Mouse (Mus musculus) stomach, postnatal 0 days (tissue): ENCODE data around the gene Tnr. TPM values are rescaled to one million over a fixed set of nuclear protein-coding genes. Genes with fewer than 3 reads are reported as not detected.

Experiments
- ATAC-seq: fragments of 200-750 bp; cut with Nextera tagmentation; 2 replicates; pipeline ENCODE4 v1.8.0; 2017; ENCODE audit not compliant: low FRiP score, low TSS enrichment
- DNase-seq: peaks from one replicate; pipeline ENCODE4 v3.0.0-alpha.2; 2016; ENCODE audit warnings: low spot score
- H3K27ac ChIP-seq: fragments of 300-500 bp; sonication (generic); replicated peaks from 2 replicates; pipeline ENCODE4 v1.5.1; 2014; ENCODE audit warnings: mild to moderate bottlenecking, control low read depth
- H3K27me3 ChIP-seq: fragments of 300-500 bp; sonication (generic); 2 replicates; pipeline ENCODE4 v1.6.1; 2014; ENCODE audit warnings: low read length; ENCODE audit not compliant: control insufficient read depth, insufficient read depth
- H3K36me3 ChIP-seq: fragments of 300-500 bp; sonication (generic); 2 replicates; pipeline ENCODE4 v1.6.1; 2014; ENCODE audit warnings: low read length, mixed read lengths; ENCODE audit not compliant: control insufficient read depth, insufficient read depth
- H3K4me1 ChIP-seq: fragments of 300-500 bp; sonication (generic); replicated peaks from 2 replicates; pipeline ENCODE4 v1.6.1; 2014; ENCODE audit warnings: antibody characterized with exemption; ENCODE audit not compliant: control insufficient read depth, insufficient read depth
- H3K4me2 ChIP-seq: fragments of 300-500 bp; sonication (generic); replicated peaks from 2 replicates; pipeline ENCODE4 v1.6.1; 2014; ENCODE audit warnings: low read depth, mild to moderate bottlenecking, control low read depth, moderate library complexity
- H3K4me3 ChIP-seq: fragments of 300-500 bp; sonication (generic); 2 replicates; pipeline ENCODE4 v1.5.1; 2014; ENCODE audit warnings: low read depth, low read length, control low read depth
- H3K9ac ChIP-seq: fragments of 300-500 bp; sonication (generic); 2 replicates; pipeline ENCODE4 v1.6.1; 2014; ENCODE audit warnings: mild to moderate bottlenecking, low read length, control low read depth, mixed read lengths
- H3K9me3 ChIP-seq: fragments of 300-500 bp; sonication (generic); 2 replicates; pipeline ENCODE4 v1.6.1; 2016; ENCODE audit warnings: low read length; ENCODE audit not compliant: control insufficient read depth
- CTCF ChIP-seq: IDR thresholded peaks from 2 replicates; pipeline ENCODE4 v1.5.1; 2016; ENCODE audit warnings: antibody characterized with exemption, low read depth, mild to moderate bottlenecking, moderate library complexity
- EP300 ChIP-seq: optimal IDR thresholded peaks from 2 replicates; pipeline ENCODE3; 2016; ENCODE audit warnings: antibody characterized with exemption
- WGBS: fragments of 180-500 bp; shearing (Covaris S2); extraction: QIAGEN DNeasy Blood & Tissue Kit; methylation state at CpG from one replicate; pipeline ENCODE4 v1.1.7; 2014; 5-methylcytosine and 5-hydroxymethylcytosine counted together
- polyA plus RNA-seq: library from polyadenylated mRNA; unstranded; fragments of >200 nt; fragmentation: Nextera tagmentation; extraction: Ambion mirVana; gene quantifications from 2 replicates; pipeline ENCODE4 v1.2.1, GENCODE M21; 2015

Tnr gene
- polyA plus RNA-seq, 1 experiment from 2014 or later: 0.10 TPM

DNA sequence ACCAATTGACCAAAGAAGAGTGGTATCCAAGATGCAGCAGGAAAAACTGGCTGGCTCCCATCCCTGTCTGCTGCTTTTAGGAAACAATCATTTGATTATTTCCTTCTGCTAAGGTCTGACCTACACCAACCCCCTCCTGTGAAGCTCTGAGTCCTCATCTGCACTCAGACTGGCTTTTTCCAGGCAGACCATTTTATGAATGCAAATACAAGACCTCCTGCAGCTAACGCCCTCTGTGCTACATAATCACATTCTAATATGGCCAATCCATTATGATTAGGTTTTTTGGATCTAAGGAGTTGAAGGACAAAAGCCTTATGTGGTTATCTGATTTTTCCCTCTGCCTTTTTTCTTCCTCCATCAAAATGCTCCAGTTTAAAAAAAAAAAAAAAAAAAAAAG lies 342.1 kb downstream of the Tnr start:
- TF ChIP-seq CTCF: no peak
- TF ChIP-seq EP300: no peak
- Histone ChIP-seq H3K36me3 (no peaks in the 10 kb centered on the region), H3K4me2 (no peak overlapping the region), H3K27me3 (no peaks in the 10 kb centered on the region), H3K4me1 (no peaks in the 10 kb centered on the region), H3K27ac (no peak overlapping the region), H3K4me3 (no peak overlapping the region), H3K9ac (no peak overlapping the region), H3K9me3 (no peaks in the 10 kb centered on the region)
- 62% methylated on average over 1 of the region's 1 CpGs for WGBS
- no peak for ATAC-seq
- no peak for DNase-seq

DNA sequence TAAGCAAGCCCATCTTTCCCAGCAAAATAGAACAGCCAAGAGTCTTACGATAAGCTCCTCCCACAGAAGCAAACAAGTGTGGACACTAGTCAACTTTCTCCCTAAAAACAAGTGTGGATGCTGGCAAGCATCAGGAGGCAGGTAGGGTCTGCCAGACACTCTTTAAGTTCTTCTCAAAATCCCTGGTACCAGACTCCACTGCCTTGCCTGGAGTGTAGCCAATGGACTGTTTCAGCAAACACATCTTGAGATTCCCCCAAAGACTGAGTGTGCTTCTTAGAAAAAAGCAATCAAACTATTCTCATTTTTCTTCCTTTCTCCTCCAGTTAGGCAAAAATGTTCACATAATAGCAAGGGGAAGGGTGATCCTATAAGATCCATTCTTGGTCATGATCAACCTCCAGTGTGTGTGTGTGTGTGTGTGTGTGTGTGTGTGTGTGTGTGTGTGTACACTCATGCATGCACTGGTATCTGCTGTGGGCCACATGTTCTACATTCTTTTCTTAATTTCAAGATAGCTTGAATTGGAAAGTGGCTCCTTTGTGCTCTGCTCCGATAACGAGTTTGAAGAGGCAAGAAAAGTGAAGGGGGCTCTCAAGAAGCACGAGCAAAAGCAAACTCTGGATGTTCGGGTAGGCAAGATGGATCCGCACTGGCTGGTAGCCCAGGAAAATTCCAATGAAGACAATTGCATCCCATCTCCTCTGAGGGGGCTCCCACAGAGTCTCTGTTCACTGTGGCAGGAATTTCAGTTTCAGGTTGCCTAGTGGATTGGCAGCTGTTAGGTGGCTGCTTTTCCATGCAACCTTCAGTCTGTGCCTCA lies 346.3 kb downstream of the Tnr start:
- TF ChIP-seq EP300 (no peak), CTCF (no peak)
- DNase-seq (no peak), ATAC-seq (no peak)
- WGBS: 80% methylated on average over 6 of the region's 6 CpGs
- no peak overlapping the region for H3K4me3 ChIP-seq
- no peak overlapping the region for H3K9ac ChIP-seq
- H3K4me2 ChIP-seq: no peak overlapping the region
- no peaks in the 10 kb centered on the region for H3K9me3 ChIP-seq
- H3K36me3 ChIP-seq: no peaks in the 10 kb centered on the region
- no peak overlapping the region for H3K27ac ChIP-seq
- no peaks in the 10 kb centered on the region for H3K27me3 ChIP-seq
- H3K4me1 ChIP-seq: no peaks in the 10 kb centered on the region

DNA sequence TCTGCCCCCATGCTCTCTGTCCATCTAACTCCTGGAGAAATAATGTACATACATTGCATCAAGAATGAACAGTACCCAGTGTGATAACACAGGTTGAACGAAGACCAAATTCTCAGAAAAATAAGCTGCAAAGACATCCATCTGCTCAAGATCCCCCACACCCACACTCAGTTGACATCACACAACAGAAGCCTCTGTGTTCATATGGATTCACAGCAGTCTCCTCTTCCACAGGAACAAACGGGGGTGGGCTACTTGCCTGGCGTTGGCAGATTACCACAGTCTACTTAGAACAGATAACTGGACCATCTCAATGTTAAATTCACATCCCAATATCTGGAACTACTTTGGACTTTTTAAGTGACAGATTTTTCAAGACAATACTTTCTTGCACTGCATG lies 349.3 kb downstream of the Tnr start:
- no peaks in the 10 kb centered on the region for H3K9me3 ChIP-seq
- H3K4me1 ChIP-seq: no peaks in the 10 kb centered on the region
- ATAC-seq (no peak), DNase-seq (no peak)
- TF ChIP-seq CTCF (no peak), EP300 (no peak)
- no peaks in the 10 kb centered on the region for H3K27me3 ChIP-seq
- WGBS: 80% methylated on average over 3 of the region's 3 CpGs
- H3K9ac ChIP-seq: no peak overlapping the region
- no peaks in the 10 kb centered on the region for H3K36me3 ChIP-seq
- no peak overlapping the region for H3K4me2 ChIP-seq
- no peak overlapping the region for H3K27ac ChIP-seq
- H3K4me3 ChIP-seq: no peak overlapping the region

DNA sequence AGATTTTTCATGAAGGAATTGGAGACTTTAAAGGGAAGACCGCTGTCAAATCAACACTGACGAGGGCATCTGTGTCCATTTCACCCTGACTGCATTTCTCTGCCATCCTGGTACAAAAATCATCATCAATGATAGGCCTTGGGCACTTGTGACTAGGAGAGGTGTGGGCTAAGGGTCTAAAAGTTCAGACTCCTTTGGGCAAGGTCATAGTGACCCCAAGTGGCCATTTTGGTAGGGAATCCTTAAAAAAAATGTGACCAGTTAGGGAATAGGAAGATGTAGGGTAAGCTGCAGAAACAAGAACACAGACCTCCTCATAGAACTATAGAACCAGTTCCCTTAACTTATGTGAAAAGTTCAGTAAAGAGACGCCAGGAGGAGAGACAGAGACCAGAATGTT lies 355.1 kb downstream of the Tnr start:
- ATAC-seq: no peak
- DNase-seq: no peak
- no peak overlapping the region for H3K4me2 ChIP-seq
- H3K9ac ChIP-seq: no peak overlapping the region
- 64% methylated on average over 3 of the region's 3 CpGs for WGBS
- no peaks in the 10 kb centered on the region for H3K36me3 ChIP-seq
- no peak overlapping the region for H3K27ac ChIP-seq
- no peaks in the 10 kb centered on the region for H3K27me3 ChIP-seq
- no peaks in the 10 kb centered on the region for H3K4me1 ChIP-seq
- no peak overlapping the region for H3K4me3 ChIP-seq
- no peaks in the 10 kb centered on the region for H3K9me3 ChIP-seq
- TF ChIP-seq CTCF (peak; percentile 41; the same call in 1 of the 2 replicates), EP300 (no peak)

DNA sequence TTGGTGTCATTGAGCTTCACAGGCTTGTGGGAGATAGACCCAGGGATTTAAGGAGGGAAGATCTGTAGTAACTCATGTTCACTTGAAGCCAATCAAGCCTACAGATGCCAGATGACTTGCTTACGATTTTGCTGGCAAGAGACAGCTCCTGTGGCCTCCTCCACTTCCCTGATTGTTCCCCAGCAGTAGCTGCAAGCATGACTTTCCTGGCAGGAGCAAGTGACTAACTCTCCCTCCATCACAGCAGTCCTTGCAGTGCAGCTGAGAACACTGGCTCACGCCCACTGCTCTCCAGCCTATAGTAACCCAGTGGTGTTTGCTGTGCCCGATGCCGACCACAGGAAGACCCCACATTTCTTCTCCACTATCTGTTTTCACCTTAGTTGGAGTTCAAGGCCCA lies 356.3 kb downstream of the Tnr start:
- H3K4me1 ChIP-seq: no peaks in the 10 kb centered on the region
- no peak overlapping the region for H3K4me2 ChIP-seq
- H3K4me3 ChIP-seq: no peak overlapping the region
- 73% methylated on average over 4 of the region's 4 CpGs for WGBS
- H3K27me3 ChIP-seq: no peaks in the 10 kb centered on the region
- H3K9me3 ChIP-seq: no peaks in the 10 kb centered on the region
- ATAC-seq (no peak), DNase-seq (no peak)
- no peak for TF ChIP-seq EP300
- no peak for TF ChIP-seq CTCF
- H3K27ac ChIP-seq: no peak overlapping the region
- H3K9ac ChIP-seq: no peak overlapping the region
- no peaks in the 10 kb centered on the region for H3K36me3 ChIP-seq

DNA sequence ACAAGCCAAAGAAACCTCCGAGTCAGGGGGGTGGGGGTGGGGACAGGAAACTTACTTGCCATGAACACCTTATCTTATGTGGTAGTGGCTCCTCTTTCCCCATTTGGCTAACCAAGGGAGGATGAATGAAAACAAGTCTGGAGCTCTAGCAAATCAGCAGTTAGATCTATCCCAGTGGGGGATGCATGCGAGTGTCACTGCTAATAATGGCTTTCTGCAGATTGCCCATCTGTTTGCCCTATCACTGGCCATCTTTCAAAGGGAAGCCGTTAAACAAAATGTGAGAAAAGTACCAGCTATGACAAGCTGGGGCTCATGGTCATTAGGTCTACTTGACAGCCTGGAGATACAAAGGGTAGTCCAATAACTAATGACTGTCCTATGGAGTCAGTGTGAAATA lies 361.9 kb downstream of the Tnr start:
- WGBS: 52% methylated on average over 3 of the region's 3 CpGs
- Histone ChIP-seq H3K9ac (no peak overlapping the region), H3K9me3 (no peaks in the 10 kb centered on the region), H3K4me3 (no peak overlapping the region), H3K27me3 (no peaks in the 10 kb centered on the region), H3K4me1 (no peaks in the 10 kb centered on the region), H3K4me2 (no peak overlapping the region), H3K27ac (no peak overlapping the region), H3K36me3 (no peaks in the 10 kb centered on the region)
- no peak for TF ChIP-seq CTCF
- no peak for TF ChIP-seq EP300
- no peak for DNase-seq
- no peak for ATAC-seq
